Mouse (Mus musculus): ENCODE data around the gene Rsrc2. TPM values are rescaled to one million over a fixed set of nuclear protein-coding genes. Genes with fewer than 3 reads are reported as not detected.
"Not testable (repeated sequence)": the region's sequence is repeated elsewhere in the genome, so short reads cannot be mapped to it uniquely, and the experiment has no call there.

The Rsrc2 gene
- 91.2 and 155 TPM in 2 replicates for polyA plus RNA-seq (2011; ENCODE audit: insufficient read depth, insufficient read length, low replicate concordance, missing spikeins)

DNA sequence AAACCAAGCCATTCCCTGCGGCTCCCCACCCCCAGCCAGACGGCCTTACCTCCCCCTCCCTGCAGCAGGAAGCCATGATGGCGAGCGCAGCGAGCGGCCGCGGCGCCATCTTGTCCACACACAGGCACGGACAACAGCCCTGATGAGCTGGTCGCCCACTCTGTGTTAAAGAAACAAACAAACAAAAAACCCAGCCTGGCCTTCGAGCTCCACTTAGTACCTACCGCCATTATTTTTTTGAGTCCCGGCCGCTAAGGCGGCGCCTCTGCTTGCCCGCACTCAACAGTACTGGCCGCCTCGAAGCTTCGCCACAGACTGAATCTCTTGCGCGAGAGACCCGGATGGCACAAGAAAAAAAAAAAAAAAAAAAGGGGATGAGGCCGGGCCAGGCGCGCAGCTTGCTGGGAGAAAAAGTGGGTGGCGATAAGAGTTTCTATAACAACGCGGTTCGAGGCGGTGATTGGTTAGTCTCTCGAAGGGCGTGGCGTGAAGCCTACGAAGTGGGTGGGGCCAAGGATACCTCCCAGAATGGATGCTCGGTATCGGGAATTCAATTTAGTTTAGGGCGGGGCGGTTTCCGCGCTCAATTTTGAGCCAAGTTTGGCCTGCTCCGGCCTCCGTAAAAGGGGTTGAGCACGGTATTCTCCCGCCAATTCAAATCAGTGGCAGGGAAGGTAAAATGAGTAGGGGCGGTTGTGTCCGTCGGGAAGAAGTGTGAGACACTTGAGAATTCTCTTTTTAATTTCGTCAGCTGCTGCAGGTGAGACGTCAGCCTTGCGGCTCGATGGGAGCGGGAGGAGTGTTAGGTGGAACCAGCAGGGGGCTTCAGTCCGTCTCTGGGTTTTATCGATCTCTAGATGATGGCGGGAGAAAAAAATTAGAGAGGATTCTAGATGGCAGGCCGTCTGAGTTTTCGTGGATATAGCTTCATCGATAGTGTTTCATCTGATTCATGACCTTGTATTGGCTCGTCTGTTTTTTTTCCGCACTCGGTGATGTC is at the start of gene Rsrc2, which contains the start of gene Kntc1:
Rsrc2 (minus strand) TSS at position 350 of the 1,000 bp plus-strand sequence.
Kntc1 (plus strand) TSS at position 652 of the 1,000 bp plus-strand sequence.
- Histone ChIP-seq H3K27ac (ENCODE audit: control insufficient read depth, insufficient read depth, low read depth, low read length, poor library complexity) (peak within 1 kb of the TSS; percentile 98), H3K4me3 (replicated peaks; ENCODE audit: control insufficient read depth, low read depth, low read length) (peak within 1 kb of the TSS; percentile 80), H3K4me1 (ENCODE audit: control insufficient read depth, insufficient read depth, low read length) (no peaks in the 10 kb centered on the region)
- TF ChIP-seq CTCF (IDR thresholded peaks at IDR 0.05; ENCODE audit: control insufficient read depth, insufficient read depth, low read length) (no peak), POLR2A (IDR thresholded peaks at IDR 0.05; ENCODE audit: borderline replicate concordance, control insufficient read depth, low read depth, low read length) (peak; percentile 92)
- WGBS, result under 1% methylated on average over 63 of the region's 63 CpGs

DNA sequence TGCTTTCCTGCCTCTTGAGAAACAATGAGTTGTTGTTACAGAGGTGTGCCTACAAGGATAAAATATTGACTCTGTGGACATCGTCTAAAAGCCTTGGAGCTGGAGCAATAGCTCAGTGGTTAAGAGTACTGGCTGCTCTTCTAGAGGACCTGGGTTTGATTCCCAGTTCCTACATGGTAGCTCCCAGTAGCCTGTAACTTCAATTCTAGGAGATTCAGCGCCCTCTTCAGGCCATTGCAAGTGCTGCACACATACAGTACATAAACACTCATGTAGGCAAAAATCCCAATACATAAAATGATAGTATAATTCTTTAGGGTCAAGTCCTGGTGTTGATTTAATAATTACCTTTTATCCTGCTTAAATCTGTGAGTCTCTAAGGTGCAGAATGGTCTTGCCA is 43.9 kb upstream of the Rsrc2 start:
- TF ChIP-seq POLR2A (IDR thresholded peaks at IDR 0.05; ENCODE audit: borderline replicate concordance, control insufficient read depth, low read depth, low read length), result no peak
- no peak for TF ChIP-seq CTCF (IDR thresholded peaks at IDR 0.05; ENCODE audit: control insufficient read depth, insufficient read depth, low read length)
- H3K4me1 ChIP-seq (ENCODE audit: control insufficient read depth, insufficient read depth, low read length), result no peaks in the 10 kb centered on the region
- H3K4me3 ChIP-seq (replicated peaks; ENCODE audit: control insufficient read depth, low read depth, low read length), result no peak overlapping the region
- no peak overlapping the region for H3K27ac ChIP-seq (ENCODE audit: control insufficient read depth, insufficient read depth, low read depth, low read length, poor library complexity)
- WGBS, result 90% methylated on average over 2 of the region's 2 CpGs

DNA sequence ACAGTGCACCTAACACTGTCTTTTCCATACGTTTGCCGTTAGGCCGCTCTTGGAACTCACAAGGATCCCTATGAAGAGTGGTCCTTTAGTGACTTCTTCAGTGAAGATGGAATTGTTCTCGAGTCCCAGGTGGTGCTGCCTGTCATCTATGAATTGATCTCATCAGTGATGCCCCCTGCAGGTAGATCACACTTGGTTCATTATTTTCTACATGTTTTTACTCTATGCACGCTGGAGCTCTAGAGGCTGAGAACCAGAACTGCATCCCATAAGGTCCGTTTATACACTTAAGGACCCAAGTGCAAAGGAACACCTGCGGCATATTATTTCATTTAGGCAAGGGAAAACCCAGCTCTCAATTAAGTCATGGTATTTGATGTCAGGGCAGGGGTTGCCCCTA is 39.8 kb upstream of the Rsrc2 start:
- TF ChIP-seq CTCF (IDR thresholded peaks at IDR 0.05; ENCODE audit: control insufficient read depth, insufficient read depth, low read length) (no peak), POLR2A (IDR thresholded peaks at IDR 0.05; ENCODE audit: borderline replicate concordance, control insufficient read depth, low read depth, low read length) (no peak)
- Histone ChIP-seq H3K27ac (ENCODE audit: control insufficient read depth, insufficient read depth, low read depth, low read length, poor library complexity) (no peak overlapping the region), H3K4me1 (ENCODE audit: control insufficient read depth, insufficient read depth, low read length) (no peaks in the 10 kb centered on the region), H3K4me3 (replicated peaks; ENCODE audit: control insufficient read depth, low read depth, low read length) (no peak overlapping the region)
- WGBS, result 91% methylated on average over 7 of the region's 7 CpGs

DNA sequence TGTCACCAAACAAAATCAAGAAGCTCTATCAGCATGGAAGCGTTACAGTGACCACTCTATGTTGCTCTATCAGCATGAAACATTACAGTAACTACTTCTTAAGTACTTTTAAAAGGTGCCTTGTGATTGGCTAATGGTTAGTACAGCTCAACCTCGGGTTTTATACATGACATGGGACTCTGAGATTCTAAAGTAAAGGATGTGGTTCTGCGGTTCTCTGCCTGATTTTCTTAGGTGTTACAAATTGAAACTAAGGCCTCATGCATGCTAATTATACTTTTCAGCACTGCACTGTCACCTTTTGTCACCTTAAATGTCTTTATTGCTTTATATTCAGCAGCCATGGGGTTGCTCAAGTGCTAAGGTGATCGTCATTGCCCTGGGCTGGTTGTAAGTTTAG is 32.6 kb upstream of the Rsrc2 start:
- TF ChIP-seq POLR2A (IDR thresholded peaks at IDR 0.05; ENCODE audit: borderline replicate concordance, control insufficient read depth, low read depth, low read length) (no peak), CTCF (IDR thresholded peaks at IDR 0.05; ENCODE audit: control insufficient read depth, insufficient read depth, low read length) (no peak)
- no peak overlapping the region for H3K4me3 ChIP-seq (replicated peaks; ENCODE audit: control insufficient read depth, low read depth, low read length)
- H3K27ac ChIP-seq (ENCODE audit: control insufficient read depth, insufficient read depth, low read depth, low read length, poor library complexity), result no peak overlapping the region
- 88% methylated on average over 4 of the region's 4 CpGs for WGBS
- no peaks in the 10 kb centered on the region for H3K4me1 ChIP-seq (ENCODE audit: control insufficient read depth, insufficient read depth, low read length)

DNA sequence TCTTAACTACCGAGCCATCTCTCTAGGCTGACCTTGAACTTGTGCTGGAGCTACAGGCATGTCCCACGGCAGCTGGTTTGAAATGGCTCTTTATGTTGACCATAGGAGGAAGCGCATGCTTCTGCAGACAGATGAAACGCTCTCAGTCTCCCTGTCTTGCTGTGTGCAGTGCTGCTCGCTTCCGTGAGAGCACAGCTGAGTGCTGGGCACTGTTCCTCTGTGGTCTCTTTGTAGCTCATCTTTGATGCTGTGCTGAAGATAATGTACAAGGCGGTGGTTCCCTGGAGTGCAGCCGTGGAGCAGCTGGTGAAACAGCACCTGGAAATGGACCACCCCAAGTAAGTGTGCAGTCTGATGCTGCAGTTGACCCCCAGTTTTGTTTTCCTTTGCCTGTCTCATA is 31.5 kb upstream of the Rsrc2 start:
- Histone ChIP-seq H3K4me1 (ENCODE audit: control insufficient read depth, insufficient read depth, low read length) (no peaks in the 10 kb centered on the region), H3K4me3 (replicated peaks; ENCODE audit: control insufficient read depth, low read depth, low read length) (no peak overlapping the region), H3K27ac (ENCODE audit: control insufficient read depth, insufficient read depth, low read depth, low read length, poor library complexity) (no peak overlapping the region)
- TF ChIP-seq POLR2A (IDR thresholded peaks at IDR 0.05; ENCODE audit: borderline replicate concordance, control insufficient read depth, low read depth, low read length) (no peak), CTCF (IDR thresholded peaks at IDR 0.05; ENCODE audit: control insufficient read depth, insufficient read depth, low read length) (no peak)
- WGBS, result 95% methylated on average over 8 of the region's 8 CpGs

DNA sequence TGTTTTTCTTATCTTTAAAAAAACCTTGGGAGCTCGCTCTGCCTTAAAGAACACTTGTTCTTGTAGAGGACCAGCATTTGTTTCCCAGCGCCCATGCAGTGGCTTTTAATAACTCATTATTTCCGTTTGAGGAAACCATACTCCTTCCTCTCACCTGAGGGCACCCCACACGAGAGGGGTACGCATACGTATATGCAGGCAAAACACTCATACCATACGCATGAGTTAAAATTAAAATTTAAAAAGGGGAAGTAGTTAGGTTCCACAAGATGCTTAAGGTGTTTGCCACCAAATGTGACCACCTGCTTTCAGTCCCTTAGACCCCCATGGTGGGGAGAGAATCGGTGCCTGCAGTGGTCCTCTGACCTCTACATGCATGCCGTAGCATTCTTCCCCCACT is 24.2 kb upstream of the Rsrc2 start:
- Histone ChIP-seq H3K4me1 (ENCODE audit: control insufficient read depth, insufficient read depth, low read length) (no peaks in the 10 kb centered on the region), H3K4me3 (replicated peaks; ENCODE audit: control insufficient read depth, low read depth, low read length) (no peak overlapping the region), H3K27ac (ENCODE audit: control insufficient read depth, insufficient read depth, low read depth, low read length, poor library complexity) (no peak overlapping the region)
- 71% methylated on average over 9 of the region's 9 CpGs for WGBS
- TF ChIP-seq POLR2A (IDR thresholded peaks at IDR 0.05; ENCODE audit: borderline replicate concordance, control insufficient read depth, low read depth, low read length) (no peak), CTCF (IDR thresholded peaks at IDR 0.05; ENCODE audit: control insufficient read depth, insufficient read depth, low read length) (no peak)

DNA sequence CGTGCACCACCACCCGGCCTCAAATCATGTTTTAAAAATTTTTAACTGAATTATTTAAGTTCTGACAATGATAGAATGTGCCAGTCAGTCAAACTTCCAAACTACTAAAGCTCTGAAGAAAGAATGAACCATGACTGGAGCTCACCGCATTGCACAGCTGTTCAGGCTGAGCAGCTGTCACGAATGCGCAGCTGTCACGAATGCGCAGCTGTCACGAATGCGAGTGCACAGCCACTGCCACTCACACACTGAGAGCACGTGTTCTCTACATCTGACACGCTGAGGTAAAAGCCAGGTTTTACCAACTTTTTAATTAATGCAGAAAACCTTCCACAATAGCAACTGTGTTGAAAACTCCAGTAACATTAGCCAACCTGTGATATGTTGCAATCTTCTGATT is 17.2 kb upstream of the Rsrc2 start:
- H3K4me1 ChIP-seq (ENCODE audit: control insufficient read depth, insufficient read depth, low read length); H3K27ac ChIP-seq (ENCODE audit: control insufficient read depth, insufficient read depth, low read depth, low read length, poor library complexity); H3K4me3 ChIP-seq (replicated peaks; ENCODE audit: control insufficient read depth, low read depth, low read length): not testable (repeated sequence)
- 95% methylated on average over 11 of the region's 11 CpGs for WGBS

DNA sequence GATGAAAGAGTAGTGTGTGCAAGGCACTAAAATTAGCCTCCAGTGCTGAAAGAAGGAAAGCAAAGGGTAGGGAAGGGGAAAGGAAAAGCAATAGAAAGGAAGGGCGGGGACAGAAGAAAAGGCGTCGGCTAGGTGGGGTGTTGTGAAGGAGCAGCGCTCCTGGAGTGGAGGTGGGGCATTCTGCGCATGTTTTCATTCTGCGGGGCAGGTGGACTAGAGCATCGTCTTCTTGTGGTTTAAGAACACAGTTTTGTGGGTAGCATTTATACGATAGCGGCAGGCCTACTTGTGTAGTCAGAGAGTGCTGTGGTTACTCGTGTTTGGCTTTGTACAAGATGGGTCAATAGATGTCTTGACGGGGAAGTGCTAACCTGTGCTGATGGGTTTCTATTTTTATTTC is 16.3 kb upstream of the Rsrc2 start:
- H3K27ac ChIP-seq (ENCODE audit: control insufficient read depth, insufficient read depth, low read depth, low read length, poor library complexity), result no peak overlapping the region
- TF ChIP-seq CTCF (IDR thresholded peaks at IDR 0.05; ENCODE audit: control insufficient read depth, insufficient read depth, low read length) (no peak), POLR2A (IDR thresholded peaks at IDR 0.05; ENCODE audit: borderline replicate concordance, control insufficient read depth, low read depth, low read length) (no peak)
- 87% methylated on average over 11 of the region's 11 CpGs for WGBS
- no peak overlapping the region for H3K4me3 ChIP-seq (replicated peaks; ENCODE audit: control insufficient read depth, low read depth, low read length)
- no peaks in the 10 kb centered on the region for H3K4me1 ChIP-seq (ENCODE audit: control insufficient read depth, insufficient read depth, low read length)
